Mouse (Mus musculus): Measurements from ENCODE around the gene Spint2.

Gene Spint2

GRCm38 (mm10) chr7:29292458-29293098 is 10.9 kb upstream of the Spint2 start:
- CTCF ChIA-PET, result interaction anchor here (0.6 to 2.4 kb wide), 18 partner anchors 9 to 721 kb away, joined by 3 to 15 read pairs (median 4); partner anchors contain the start of genes 2200002D01Rik (in 2 of the 4) and Ryr1 (in 1 of the 4)
- POLR2A ChIA-PET, result interaction anchor here in 3 of 4 experiments (0.7 to 4.6 kb wide), 21 partner anchors 10 to 263 kb away, joined by 3 to 35 read pairs (median 5); partner anchors contain the start of genes 2200002D01Rik (in 2 of the 3), Spint2 (in 2 of the 3), Dpf1 (in 1 of the 3) and Kcnk6 (in 1 of the 3)

- ChIA-PET POLR2A (interaction anchor here in 3 of 4 experiments (0.7 to 4.6 kb wide), 13 partner anchors 9 to 227 kb away, joined by 3 to 35 read pairs (median 8); partner anchors contain the start of genes Spint2 (in 2 of the 3), 2200002D01Rik (in 1 of the 3), Dpf1 (in 1 of the 3) and Sipa1l3 (in 1 of the 3)), CTCF (interaction anchor here (0.6 to 2.4 kb wide), 9 partner anchors 9 to 721 kb away, joined by 3 to 15 read pairs (median 4); partner anchors contain the start of genes 2200002D01Rik (in 1 of the 4) and Ryr1 (in 1 of the 4))
Observed at GRCm38 (mm10) chr7:29291616-29292457, 10.1 kb upstream of the Spint2 start.

GRCm38 (mm10) chr7:29290691-29291485 is 9.2 kb upstream of the Spint2 start:
- ChIA-PET POLR2A (interaction anchor here in 2 of 4 experiments (0.7 to 3.9 kb wide), 6 partner anchors 8 to 112 kb away, joined by 3 to 26 read pairs (median 5); partner anchors contain the start of gene Spint2 (in 1 of the 2)), CTCF (interaction anchor here in 2 of 4 experiments (0.5 to 6.0 kb wide), 4 partner anchors 10 to 363 kb away, joined by 3 to 50 read pairs (median 8); partner anchors contain the start of gene Dpf1 (in 1 of the 2))

GRCm38 (mm10) chr7:29289856-29290255 is 8.1 kb upstream of the Spint2 start:
- ChIA-PET CTCF (interaction anchor here (0.6 to 6.0 kb wide), 22 partner anchors 9 to 866 kb away, joined by 3 to 50 read pairs (median 4); partner anchors contain the start of genes 2200002D01Rik (in 1 of the 4), Dpf1 (in 1 of the 4), Ryr1 (in 1 of the 4) and Yif1b (in 1 of the 4)), POLR2A (interaction anchor here in 3 of 4 experiments (0.7 to 3.9 kb wide), 15 partner anchors 10 to 328 kb away, joined by 3 to 26 read pairs (median 4); partner anchors contain the start of genes 2200002D01Rik (in 1 of the 3), Actn4 (in 1 of the 3) and Sipa1l3 (in 1 of the 3))

- CTCF ChIA-PET, result interaction anchor here (0.6 to 6.0 kb wide), 51 partner anchors 8 to 1422 kb away, joined by 3 to 50 read pairs (median 4); partner anchors contain the start of genes 2200002D01Rik (in 2 of the 4), Ryr1 (in 2 of the 4), Catsperg1 (in 1 of the 4) and Dpf1 (in 1 of the 4)
- POLR2A ChIA-PET, result interaction anchor here in 3 of 4 experiments (0.6 to 3.9 kb wide), 24 partner anchors 8 to 327 kb away, joined by 3 to 26 read pairs (median 3); partner anchors contain the start of genes Yif1b (in 2 of the 3), 2200002D01Rik (in 1 of the 3), Actn4 (in 1 of the 3) and Sipa1l3 (in 1 of the 3)
Observed at GRCm38 (mm10) chr7:29288942-29289638, 7.4 kb upstream of the Spint2 start, which contains the start of gene Ppp1r14a. TSS of gene Ppp1r14a (plus strand) at chr7:29289308.

GRCm38 (mm10) chr7:29288079-29288478 is 6.4 kb upstream of the Spint2 start:
- CTCF ChIA-PET, result interaction anchor here (0.5 to 6.0 kb wide), 12 partner anchors 9 to 668 kb away, joined by 3 to 50 read pairs (median 8); partner anchors contain the start of gene Dpf1 (in 1 of the 4)
- POLR2A ChIA-PET, result interaction anchor here in 3 of 4 experiments (0.6 to 2.5 kb wide), 9 partner anchors 9 to 191 kb away, joined by 3 to 11 read pairs (median 3); partner anchors contain the start of genes 2200002D01Rik (in 1 of the 3) and Yif1b (in 1 of the 3)

GRCm38 (mm10) chr7:29287481-29287880 is 5.8 kb upstream of the Spint2 start:
- ChIA-PET CTCF (interaction anchor here (0.5 to 6.0 kb wide), 10 partner anchors 9 to 471 kb away, joined by 3 to 50 read pairs (median 8); partner anchors contain the start of gene Dpf1 (in 1 of the 4)), POLR2A (interaction anchor here in 2 of 4 experiments (0.8 to 2.5 kb wide), 12 partner anchors 9 to 162 kb away, joined by 3 to 11 read pairs (median 3); partner anchors contain the start of gene 2200002D01Rik (in 1 of the 2))

- CTCF ChIA-PET, result interaction anchor here in 2 of 4 experiments (1.1 to 1.5 kb wide), 4 partner anchors 9 to 159 kb away, joined by 3 to 4 read pairs (median 4); partner anchors contain the start of genes 2200002D01Rik (in 1 of the 2) and Ryr1 (in 1 of the 2)
- POLR2A ChIA-PET, result interaction anchor here in 1 of 4 experiments (1.2 kb wide), 1 partner anchor 16 kb away, joined by 3 read pairs; no protein-coding TSS in a partner anchor
Observed at GRCm38 (mm10) chr7:29284523-29284922, 2.8 kb upstream of the Spint2 start.

GRCm38 (mm10) chr7:29283876-29284275 is 2.2 kb upstream of the Spint2 start:
- ChIA-PET POLR2A (interaction anchor here in 2 of 4 experiments (0.8 to 4.7 kb wide), 6 partner anchors 7 to 30 kb away, joined by 3 to 35 read pairs (median 4); partner anchors contain the start of gene Dpf1 (in 1 of the 2)), CTCF (interaction anchor here in 2 of 4 experiments (0.6 to 1.5 kb wide), 5 partner anchors 10 to 163 kb away, joined by 3 to 4 read pairs (median 3); partner anchors contain the start of gene 2200002D01Rik (in 1 of the 2))

GRCm38 (mm10) chr7:29282074-29282554 is 402 bp upstream of the Spint2 start:
- ChIA-PET POLR2A (interaction anchor here in 3 of 4 experiments (0.8 to 4.7 kb wide), 10 partner anchors 9 to 238 kb away, joined by 3 to 35 read pairs (median 4); partner anchors contain the start of genes Ggn (in 1 of the 3), Spred3 (in 1 of the 3) and Yif1b (in 1 of the 3)), CTCF (interaction anchor here in 2 of 4 experiments (0.6 to 1.4 kb wide), 2 partner anchors 22 to 38 kb away, joined by 4 to 5 read pairs; no protein-coding TSS in a partner anchor)

- CTCF ChIA-PET, result interaction anchor here in 3 of 4 experiments (0.5 to 2.5 kb wide), 16 partner anchors 8 to 507 kb away, joined by 3 to 13 read pairs (median 4); partner anchors contain the start of genes 2200002D01Rik (in 2 of the 3) and Ppp1r14a (in 1 of the 3)
- POLR2A ChIA-PET, result interaction anchor here (0.6 to 4.7 kb wide), 64 partner anchors 8 to 486 kb away, joined by 3 to 35 read pairs (median 4); partner anchors contain the start of genes Yif1b (in 4 of the 4), 2200002D01Rik (in 2 of the 4), Catsperg1 (in 1 of the 4) and Dpf1 (in 1 of the 4)
Observed at GRCm38 (mm10) chr7:29280801-29281200, 911 bp downstream of the Spint2 start.

- POLR2A ChIA-PET, result interaction anchor here (0.7 to 4.7 kb wide), 37 partner anchors 8 to 553 kb away, joined by 3 to 35 read pairs (median 4); partner anchors contain the start of genes 2200002D01Rik (in 2 of the 4), Catsperg1 (in 1 of the 4), Dpf1 (in 1 of the 4) and Eif3k (in 1 of the 4)
- CTCF ChIA-PET, result interaction anchor here (0.6 to 2.5 kb wide), 12 partner anchors 9 to 243 kb away, joined by 3 to 13 read pairs (median 4); partner anchors contain the start of genes 2200002D01Rik (in 2 of the 4) and Ppp1r14a (in 1 of the 4)
Observed at GRCm38 (mm10) chr7:29279924-29280323, 1.8 kb downstream of the Spint2 start.

GRCm38 (mm10) chr7:29279261-29279660 is 2.5 kb downstream of the Spint2 start:
- CTCF ChIA-PET, result interaction anchor here in 3 of 4 experiments (0.6 to 2.5 kb wide), 6 partner anchors 10 to 244 kb away, joined by 3 to 13 read pairs (median 4); partner anchors contain the start of genes 2200002D01Rik (in 2 of the 3) and Ppp1r14a (in 1 of the 3)
- POLR2A ChIA-PET, result interaction anchor here (0.7 to 4.7 kb wide), 17 partner anchors 8 to 123 kb away, joined by 3 to 35 read pairs (median 5); partner anchors contain the start of genes 2200002D01Rik (in 1 of the 4), Catsperg1 (in 1 of the 4), Fam98c (in 1 of the 4) and Ggn (in 1 of the 4)

GRCm38 (mm10) chr7:29277510-29277909 is 4.2 kb downstream of the Spint2 start:
- CTCF ChIA-PET, result interaction anchor here in 1 of 4 experiments (1.5 kb wide), 1 partner anchor 33 kb away, joined by 3 read pairs; no protein-coding TSS in a partner anchor

More at GRCm38 (mm10) chr7:29277510-29277909, 4.2 kb downstream of the Spint2 start:
- POLR2A ChIA-PET, result interaction anchor here in 2 of 4 experiments (0.6 to 2.2 kb wide), 8 partner anchors 16 to 653 kb away, joined by 3 to 8 read pairs (median 4); partner anchors contain the start of genes 2200002D01Rik (in 1 of the 2) and Yif1b (in 1 of the 2)
